Mouse (Mus musculus) stomach, embryonic 16.5 days (tissue): Measurements from ENCODE around the gene Eci1. TPM values are rescaled to one million over a fixed set of nuclear protein-coding genes. Genes with fewer than 3 reads are reported as not detected.

Experiments used
- ATAC-seq: fragments of 200-750 bp; cut with Nextera tagmentation; 2 replicates; pipeline ENCODE4 v1.8.0; 2017; ENCODE audit warnings: moderate number of reproducible peaks, moderate TSS enrichment; ENCODE audit not compliant: insufficient read depth, low FRiP score
- H3K27ac ChIP-seq: fragments of 300-500 bp; sonication (generic); 2 replicates; pipeline ENCODE4 v1.5.1; 2014; ENCODE audit warnings: low read length
- H3K27me3 ChIP-seq: fragments of 300-500 bp; sonication (generic); 2 replicates; pipeline ENCODE4 v1.6.1; 2014; ENCODE audit warnings: low read length, control low read depth, mixed read lengths; ENCODE audit not compliant: control insufficient read depth, insufficient read depth
- H3K36me3 ChIP-seq: fragments of 300-500 bp; sonication (generic); 2 replicates; pipeline ENCODE4 v1.6.1; 2014; ENCODE audit warnings: low read length; ENCODE audit not compliant: control insufficient read depth, insufficient read depth
- H3K4me1 ChIP-seq: fragments of 300-500 bp; sonication (generic); 2 replicates; pipeline ENCODE4 v1.6.1; 2014; ENCODE audit warnings: low read length, control low read depth, mixed read lengths; ENCODE audit not compliant: control insufficient read depth, insufficient read depth
- H3K4me2 ChIP-seq: fragments of 300-500 bp; sonication (generic); 2 replicates; pipeline ENCODE4 v1.6.1; 2014; ENCODE audit warnings: low read depth, low read length, mixed read lengths
- H3K4me3 ChIP-seq: fragments of 300-500 bp; sonication (generic); replicated peaks from 2 replicates; pipeline ENCODE4 v1.5.1; 2014; ENCODE audit warnings: mild to moderate bottlenecking, low read length
- H3K9ac ChIP-seq: fragments of 300-500 bp; sonication (generic); 2 replicates; pipeline ENCODE4 v1.6.1; 2014; ENCODE audit warnings: low read length
- H3K9me3 ChIP-seq: fragments of 300-500 bp; sonication (generic); replicated peaks from 2 replicates; pipeline ENCODE4 v1.6.1; 2016; ENCODE audit warnings: low read length, control low read depth; ENCODE audit not compliant: control insufficient read depth
- WGBS: fragments of 180-500 bp; shearing (Covaris S2); extraction: QIAGEN DNeasy Blood & Tissue Kit; methylation state at CpG from one replicate; pipeline ENCODE4 v1.1.7; 2014; 5-methylcytosine and 5-hydroxymethylcytosine counted together
- polyA plus RNA-seq: library from polyadenylated mRNA; unstranded; fragments of >200 nt; fragmentation: Nextera tagmentation; extraction: Ambion mirVana; gene quantifications from 2 replicates; pipeline ENCODE4 v1.2.1, GENCODE M21; 2015

Gene Eci1
- polyA plus RNA-seq, 1 experiment from 2014 or later: 153 TPM

- Histone ChIP-seq H3K4me1 (peaks cover 10% of the 10 kb centered on the region), H3K36me3 (peaks cover under 1% of the 10 kb centered on the region; the same call in 1 of the 2 replicates), H3K9me3 (no peaks in the 10 kb centered on the region), H3K4me3 (no peak overlapping the region), H3K27ac (no peak overlapping the region), H3K4me2 (no peak overlapping the region), H3K27me3 (no peaks in the 10 kb centered on the region), H3K9ac (no peak overlapping the region)
- ATAC-seq: no peak
- WGBS: 91% methylated on average over 20 of the region's 20 CpGs
These were observed 54.8 kb downstream of the Eci1 start for GRCm38 (mm10) chr17:24481027-24481815.

DNA sequence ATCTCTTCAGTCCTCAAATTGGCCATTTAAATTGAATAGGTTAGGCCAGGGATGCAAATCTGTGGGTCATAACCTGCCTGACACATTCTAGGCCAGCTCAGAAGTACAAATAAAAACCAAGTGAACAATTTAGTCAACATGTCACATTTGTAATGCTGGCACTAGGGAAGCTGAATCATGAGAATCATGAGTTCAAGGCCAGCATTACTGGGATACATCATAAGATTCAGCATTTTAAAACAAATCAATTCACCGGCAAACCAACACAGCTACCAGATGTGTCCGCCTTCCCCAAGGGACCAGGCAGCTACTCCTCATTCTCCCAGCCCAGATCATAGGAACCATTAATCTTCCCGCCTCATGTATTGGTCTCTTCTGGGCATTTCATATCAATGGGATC is 57.1 kb downstream of the Eci1 start:
- ATAC-seq: no peak
- peaks cover 6% of the 10 kb centered on the region; the same call in 1 of the 2 replicates for H3K4me1 ChIP-seq
- H3K36me3 ChIP-seq: no peaks in the 10 kb centered on the region
- H3K4me3 ChIP-seq: no peak overlapping the region
- no peak overlapping the region for H3K9ac ChIP-seq
- no peak overlapping the region for H3K4me2 ChIP-seq
- H3K9me3 ChIP-seq: no peaks in the 10 kb centered on the region
- peaks cover 12% of the 10 kb centered on the region for H3K27me3 ChIP-seq
- H3K27ac ChIP-seq: no peak overlapping the region
- WGBS: 91% methylated on average over 3 of the region's 3 CpGs

GRCm38 (mm10) chr17:24485090-24485860 is 58.8 kb downstream of the Eci1 start:
- H3K27me3 ChIP-seq: peaks cover 17% of the 10 kb centered on the region
- 45% methylated on average over 11 of the region's 11 CpGs for WGBS
- H3K4me1 ChIP-seq: peaks cover 14% of the 10 kb centered on the region
- H3K27ac ChIP-seq: no peak overlapping the region
- no peak overlapping the region for H3K4me2 ChIP-seq
- H3K9ac ChIP-seq: no peak overlapping the region
- no peaks in the 10 kb centered on the region for H3K36me3 ChIP-seq
- H3K9me3 ChIP-seq: no peaks in the 10 kb centered on the region
- ATAC-seq: no peak
- no peak overlapping the region for H3K4me3 ChIP-seq

DNA sequence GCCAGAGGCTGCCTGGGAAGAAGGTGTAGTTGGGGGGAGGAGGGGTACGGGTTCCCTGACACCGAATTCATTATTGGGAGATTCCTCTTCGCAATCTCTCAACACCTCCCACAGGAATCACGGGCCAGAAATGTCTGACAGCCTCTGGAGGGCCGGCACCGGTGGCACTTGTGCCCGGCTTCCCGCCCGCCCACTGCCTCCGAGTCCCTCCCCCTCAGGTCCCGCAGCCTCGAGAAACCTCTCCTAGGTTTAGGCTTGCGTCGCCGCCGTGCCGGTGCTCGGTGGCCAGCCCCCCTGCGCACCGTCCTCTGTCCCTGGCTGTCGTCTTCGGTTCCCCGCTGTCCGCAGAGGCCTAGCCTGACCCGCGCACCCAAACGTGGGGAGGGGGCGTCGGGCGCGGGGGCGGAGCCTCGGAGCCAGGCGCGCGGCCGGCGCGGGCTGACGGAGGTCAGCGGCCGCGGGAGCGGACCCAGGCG is 61.8 kb downstream of the Eci1 start, which contains the start of gene Caskin1:
Caskin1 (plus strand) TSS at position 416 of the 476 bp plus-strand sequence.
- peak; percentile 48 for ATAC-seq
- WGBS: under 1% methylated on average over 45 of the region's 45 CpGs
- Histone ChIP-seq H3K27ac (no peak within 1 kb of the TSS), H3K36me3 (no peaks in the 10 kb centered on the region), H3K4me1 (peaks cover 10% of the 10 kb centered on the region), H3K9me3 (no peaks in the 10 kb centered on the region), H3K4me2 (peak within 1 kb of the TSS; percentile 100), H3K27me3 (peaks cover 20% of the 10 kb centered on the region), H3K9ac (peak within 1 kb of the TSS; percentile 81), H3K4me3 (peak within 1 kb of the TSS; percentile 71)

- Histone ChIP-seq H3K4me3 (peak overlapping the region; percentile 71), H3K27ac (no peak overlapping the region), H3K9ac (peak overlapping the region; percentile 81), H3K4me1 (peaks cover 10% of the 10 kb centered on the region), H3K36me3 (no peaks in the 10 kb centered on the region), H3K4me2 (peak overlapping the region; percentile 100), H3K9me3 (no peaks in the 10 kb centered on the region), H3K27me3 (peaks cover 20% of the 10 kb centered on the region)
- under 1% methylated on average over 58 of the region's 81 CpGs for WGBS
- ATAC-seq: peak; percentile 63
These were observed 62.3 kb downstream of the Eci1 start for GRCm38 (mm10) chr17:24488662-24489264.

Other genes with a start within 250 kb of the Eci1 start
- gene Tbc1d24, start 221.1 kb upstream of the Eci1 start, polyA plus RNA-seq: 3.6 and 5.4 TPM in 2 replicates
- 4.0 and 5.4 TPM in 2 replicates for gene Ntn3, start 217.1 kb upstream of the Eci1 start, polyA plus RNA-seq
- 7.6 and 9.7 TPM in 2 replicates for gene Tedc2, start 205.8 kb upstream of the Eci1 start, polyA plus RNA-seq
- gene Ccnf, start 175.2 kb upstream of the Eci1 start, polyA plus RNA-seq: 50.2 and 51.8 TPM in 2 replicates
- not detected in 2 replicates for gene Abca17, start 75.6 kb upstream of the Eci1 start, polyA plus RNA-seq
- gene Abca3, start 74.7 kb upstream of the Eci1 start, polyA plus RNA-seq: 12.2 and 14.0 TPM in 2 replicates
- 216 and 217 TPM in 2 replicates for gene Rnps1, start 12.1 kb upstream of the Eci1 start, polyA plus RNA-seq
- gene Dnase1l2, start 16.5 kb downstream of the Eci1 start, polyA plus RNA-seq: 9.2 and 19.9 TPM in 2 replicates
- 29.4 and 35.0 TPM in 2 replicates for gene E4f1, start 43.7 kb downstream of the Eci1 start, polyA plus RNA-seq
- gene Pgp, start 43.8 kb downstream of the Eci1 start, polyA plus RNA-seq: 49.6 and 54.5 TPM in 2 replicates
- gene Bricd5, start 47.2 kb downstream of the Eci1 start, polyA plus RNA-seq: 0.36 and 0.46 TPM in 2 replicates
- gene Mlst8, start 52.4 kb downstream of the Eci1 start, polyA plus RNA-seq: 29.0 and 33.6 TPM in 2 replicates
- gene Caskin1, start 62.0 kb downstream of the Eci1 start, polyA plus RNA-seq: 1.5 and 2.3 TPM in 2 replicates
- gene Traf7, start 101.3 kb downstream of the Eci1 start, polyA plus RNA-seq: 80.6 and 104 TPM in 2 replicates
- gene Rab26, start 107.6 kb downstream of the Eci1 start, polyA plus RNA-seq: 7.9 and 9.4 TPM in 2 replicates
- 21.7 and 22.2 TPM in 2 replicates for gene Pkd1, start 123.2 kb downstream of the Eci1 start, polyA plus RNA-seq
- 53.1 and 57.2 TPM in 2 replicates for gene Tsc2, start 206.0 kb downstream of the Eci1 start, polyA plus RNA-seq
- 18.0 and 19.1 TPM in 2 replicates for gene Nthl1, start 206.0 kb downstream of the Eci1 start, polyA plus RNA-seq
- 38.0 and 39.0 TPM in 2 replicates for gene Slc9a3r2, start 223.7 kb downstream of the Eci1 start, polyA plus RNA-seq
- gene Npw, start 231.8 kb downstream of the Eci1 start, polyA plus RNA-seq: 0.37 and 0.39 TPM in 2 replicates
- gene Zfp598, start 243.0 kb downstream of the Eci1 start, polyA plus RNA-seq: 13.6 and 13.7 TPM in 2 replicates